Mouse (Mus musculus) spleen, postnatal 4 days (tissue): ENCODE results near the gene Hsf4.

Experiments
- DNase-seq, 2 experiments: peaks; one replicate each; pipeline ENCODE4 v3.0.0; 2022; ENCODE audit warnings: low spot score in 2 of 2

The Hsf4 gene

GRCm38 (mm10) chr8:105259721-105260320 is 9.8 kb upstream of the Hsf4 start:
- peak; percentile 77 to 95 for DNase-seq

GRCm38 (mm10) chr8:105260371-105261099 is 9.1 kb upstream of the Hsf4 start:
- no peak for DNase-seq

- DNase-seq = no peak
Measured at GRCm38 (mm10) chr8:105261326-105261980, 8.1 kb upstream of the Hsf4 start.

- no peak for DNase-seq
Measured at GRCm38 (mm10) chr8:105263244-105263912, 6.2 kb upstream of the Hsf4 start.

- DNase-seq = peak; percentile 74 to 89
Measured at GRCm38 (mm10) chr8:105264024-105264982, 5.3 kb upstream of the Hsf4 start, which contains the start of the genes Tradd and Fbxl8. Gene Tradd (minus strand): TSS chr8:105264609. Gene Fbxl8 (plus strand): TSS chr8:105264648.

- DNase-seq = peak; percentile 34 to 68
Measured at GRCm38 (mm10) chr8:105265128-105265527, 4.5 kb upstream of the Hsf4 start.

- DNase-seq = peak; percentile 42 to 70
Measured at GRCm38 (mm10) chr8:105266775-105267174, 2.8 kb upstream of the Hsf4 start.

- DNase-seq = peak in 1 of 2 experiments; percentile 64
Measured at GRCm38 (mm10) chr8:105268342-105269074, 1.1 kb upstream of the Hsf4 start.

GRCm38 (mm10) chr8:105269075-105269458 is 534 bp upstream of the Hsf4 start:
- DNase-seq = no peak

GRCm38 (mm10) chr8:105270101-105270915 is 707 bp downstream of the Hsf4 start:
- DNase-seq = no peak

GRCm38 (mm10) chr8:105270916-105271186 is 1.2 kb downstream of the Hsf4 start:
- no peak for DNase-seq

- no peak for DNase-seq
Measured at GRCm38 (mm10) chr8:105275387-105275786, 5.8 kb downstream of the Hsf4 start.

GRCm38 (mm10) chr8:105275840-105276239 is 6.2 kb downstream of the Hsf4 start, which contains the start of gene Nol3:
Gene Nol3 (plus strand): TSS chr8:105276140.
- DNase-seq = no peak

GRCm38 (mm10) chr8:105276292-105277120 is 6.9 kb downstream of the Hsf4 start:
- no peak for DNase-seq

GRCm38 (mm10) chr8:105278911-105279334 is 9.3 kb downstream of the Hsf4 start:
- DNase-seq = peak; percentile 55 to 73

GRCm38 (mm10) chr8:105280567-105280966 is 11.0 kb downstream of the Hsf4 start:
- DNase-seq = no peak

- DNase-seq = no peak
Measured at GRCm38 (mm10) chr8:105281821-105282220, 12.2 kb downstream of the Hsf4 start.

- no peak for DNase-seq
Measured at GRCm38 (mm10) chr8:105282239-105282638, 12.6 kb downstream of the Hsf4 start.

GRCm38 (mm10) chr8:105283074-105283473 is 13.5 kb downstream of the Hsf4 start:
- DNase-seq = peak; percentile 55 to 82
